Mouse (Mus musculus) forebrain, embryonic 12.5 days (tissue): ENCODE data around the gene U2af1l4. TPM values are rescaled to one million over a fixed set of nuclear protein-coding genes. Genes with fewer than 3 reads are reported as not detected.
A peak's percentile ranks its signal among the peaks of the same experiment; 100 is the strongest.

ENCODE experiments used
- ATAC-seq: fragments of 200-750 bp; cut with Nextera tagmentation; 2 replicates; pipeline ENCODE4 v1.8.0; 2017; ENCODE audit warnings: moderate TSS enrichment; ENCODE audit not compliant: low FRiP score
- H3K27ac ChIP-seq: fragments of 300-500 bp; sonication (generic); 2 replicates; pipeline ENCODE4 v1.5.1; 2016; ENCODE audit warnings: mild to moderate bottlenecking
- H3K27me3 ChIP-seq: fragments of 300-500 bp; sonication (generic); 2 replicates; pipeline ENCODE4 v1.6.1; 2016; ENCODE audit warnings: mild to moderate bottlenecking
- H3K36me3 ChIP-seq: fragments of 300-500 bp; sonication (generic); replicated peaks from 2 replicates; pipeline ENCODE4 v1.6.1; 2016; ENCODE audit warnings: mild to moderate bottlenecking
- H3K4me1 ChIP-seq: fragments of 300-500 bp; sonication (generic); 2 replicates; pipeline ENCODE4 v1.6.1; 2016
- H3K4me2 ChIP-seq: fragments of 300-500 bp; sonication (generic); 2 replicates; pipeline ENCODE4 v1.6.1; 2016; ENCODE audit warnings: mild to moderate bottlenecking, moderate library complexity
- H3K4me3 ChIP-seq: fragments of 300-500 bp; sonication (generic); replicated peaks from 2 replicates; pipeline ENCODE4 v1.5.1; 2016; ENCODE audit warnings: mild to moderate bottlenecking
- H3K9ac ChIP-seq: fragments of 300-500 bp; sonication (generic); 2 replicates; pipeline ENCODE4 v1.6.1; 2016; ENCODE audit warnings: mild to moderate bottlenecking
- H3K9me3 ChIP-seq: fragments of 300-500 bp; sonication (generic); 2 replicates; pipeline ENCODE4 v1.6.1; 2016
- WGBS: fragments of 180-500 bp; shearing (Covaris S2); methylation state at CpG from one replicate; pipeline ENCODE4 v1.1.7; 2016; 5-methylcytosine and 5-hydroxymethylcytosine counted together
- polyA plus RNA-seq: library from polyadenylated mRNA; unstranded; fragments of >200 nt; fragmentation: Nextera tagmentation; extraction: Ambion mirVana; gene quantifications from 2 replicates; pipeline ENCODE4 v1.2.1, GENCODE M21; 2016

Gene U2af1l4
- polyA plus RNA-seq, 1 experiment from 2014 or later = 95.7 TPM

DNA sequence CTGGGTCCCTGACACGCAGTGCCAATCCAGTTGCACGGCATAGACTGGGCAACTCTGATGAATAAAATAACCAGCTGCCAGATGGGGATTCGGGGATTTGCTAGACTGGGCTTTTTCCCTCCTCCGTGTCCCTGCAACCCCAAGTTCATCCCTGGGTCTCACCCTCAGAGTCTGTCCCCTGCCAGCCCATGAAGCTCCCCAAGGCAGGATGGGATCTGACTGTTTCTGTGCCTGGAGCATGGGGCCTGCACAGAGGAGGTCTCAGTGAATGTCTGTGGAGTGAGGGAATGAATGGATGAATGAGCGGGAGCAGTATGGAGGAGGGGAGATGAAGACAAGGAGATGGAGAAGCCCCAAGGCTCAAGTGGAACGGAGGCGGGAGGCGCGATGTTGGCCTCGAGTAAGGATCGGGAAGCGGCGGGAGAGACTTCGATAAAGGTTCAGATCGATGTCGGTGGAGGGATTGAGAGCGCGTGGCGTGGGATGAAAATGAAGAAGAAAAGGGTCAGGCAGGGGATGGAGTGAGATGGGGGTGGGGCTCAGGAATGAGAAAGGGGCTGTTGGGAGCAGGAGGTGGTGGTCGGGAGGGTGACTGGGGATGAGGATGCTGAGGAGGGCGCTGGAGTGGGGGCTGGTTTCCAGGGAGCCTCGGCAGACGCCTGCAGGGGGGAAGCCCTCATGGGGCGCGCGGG, 29.0 kb upstream of the U2af1l4 start:
- peaks cover 39% of the 10 kb centered on the region for H3K4me1 ChIP-seq
- H3K4me2 ChIP-seq = peak overlapping the region; percentile 81
- 4% methylated on average over 24 of the region's 26 CpGs for WGBS
- peak; percentile 53 for ATAC-seq
- H3K27ac ChIP-seq = peak overlapping the region; percentile 87
- H3K36me3 ChIP-seq = peaks cover 46% of the 10 kb centered on the region
- no peaks in the 10 kb centered on the region for H3K27me3 ChIP-seq
- H3K9me3 ChIP-seq = no peaks in the 10 kb centered on the region
- peak overlapping the region; percentile 90 for H3K9ac ChIP-seq
- peak overlapping the region; percentile 71 for H3K4me3 ChIP-seq

DNA sequence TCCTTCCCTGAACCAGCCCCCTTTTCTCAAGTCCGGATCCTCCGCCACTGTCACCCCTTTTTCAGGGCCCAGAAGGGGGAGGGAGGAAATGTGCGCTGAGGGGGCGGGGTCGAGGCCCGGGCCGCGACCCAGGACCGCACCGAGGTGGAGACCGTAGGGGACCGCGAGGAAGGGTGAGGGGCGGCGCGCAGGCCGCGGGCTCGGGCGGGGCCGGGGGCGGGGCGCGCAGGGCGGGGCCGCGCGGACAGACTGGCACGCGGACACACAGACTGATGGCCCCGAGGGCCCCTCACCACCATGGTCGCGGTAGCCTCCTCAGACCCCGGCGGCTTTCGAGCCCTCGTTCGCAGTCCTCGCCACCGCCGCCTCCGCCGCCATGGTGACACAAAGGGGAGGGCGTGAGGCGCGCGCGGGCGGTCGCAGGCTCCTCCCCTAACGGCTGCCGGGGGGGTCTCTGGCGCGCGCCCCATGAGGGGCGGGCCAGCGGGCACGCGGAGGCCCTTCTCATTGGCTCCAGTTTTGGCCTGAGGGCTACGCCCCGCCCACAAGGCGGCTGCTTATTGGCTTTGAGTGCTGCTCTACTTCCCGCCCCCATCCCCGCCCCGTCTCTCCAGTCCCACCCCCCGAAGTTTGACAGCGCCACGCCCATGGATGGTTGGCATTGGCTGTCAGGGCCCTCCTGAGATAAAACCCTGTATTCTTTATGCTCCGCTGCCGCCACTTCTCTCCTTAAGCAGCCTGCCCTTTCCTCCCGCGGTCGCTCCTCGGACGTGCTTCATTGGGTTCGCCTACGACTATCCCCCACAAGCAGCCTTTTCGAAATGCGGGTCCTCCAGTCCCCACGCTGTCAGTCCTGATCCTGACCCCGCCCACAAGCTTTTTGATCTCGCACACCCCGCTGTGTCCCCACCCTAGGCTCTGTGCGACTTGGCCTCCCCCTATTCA, 28.2 kb upstream of the U2af1l4 start, which contains the start of gene Arhgap33:
Arhgap33 (minus strand) TSS at position 428 of the 945 bp plus-strand sequence.
- H3K9me3 ChIP-seq = no peaks in the 10 kb centered on the region
- peaks cover 39% of the 10 kb centered on the region for H3K4me1 ChIP-seq
- no peaks in the 10 kb centered on the region for H3K27me3 ChIP-seq
- H3K27ac ChIP-seq = peak within 1 kb of the TSS; percentile 90
- peaks cover 46% of the 10 kb centered on the region for H3K36me3 ChIP-seq
- WGBS = 1% methylated on average over 47 of the region's 84 CpGs
- peak within 1 kb of the TSS; percentile 90 for H3K9ac ChIP-seq
- H3K4me2 ChIP-seq = peak within 1 kb of the TSS; percentile 81
- peak; percentile 93 for ATAC-seq
- peak within 1 kb of the TSS; percentile 71 for H3K4me3 ChIP-seq

DNA sequence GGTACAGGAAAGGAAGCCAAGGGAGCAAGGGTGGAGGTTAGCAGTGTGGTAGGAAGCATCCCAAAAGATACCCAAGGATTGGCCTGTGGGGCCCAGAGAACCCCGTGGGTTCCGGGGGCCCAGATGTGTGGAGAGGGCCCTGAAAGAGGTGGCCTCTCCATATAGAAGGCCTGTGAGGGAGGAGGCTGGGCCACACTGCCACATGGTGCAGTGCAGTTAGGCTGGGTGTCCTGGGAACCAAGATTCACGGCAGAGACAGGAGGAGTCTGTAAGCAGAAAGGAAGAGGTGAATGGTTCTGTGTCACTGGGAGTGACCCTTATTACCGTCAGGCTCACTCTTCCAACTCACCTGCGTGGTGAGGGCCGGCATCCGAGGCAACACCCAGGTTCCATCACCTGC, 22.5 kb upstream of the U2af1l4 start:
- no peak overlapping the region for H3K4me2 ChIP-seq
- no peaks in the 10 kb centered on the region for H3K27me3 ChIP-seq
- no peak for ATAC-seq
- no peak overlapping the region for H3K27ac ChIP-seq
- H3K36me3 ChIP-seq = peaks cover 49% of the 10 kb centered on the region
- 88% methylated on average over 7 of the region's 7 CpGs for WGBS
- peaks cover 5% of the 10 kb centered on the region for H3K4me1 ChIP-seq
- H3K9me3 ChIP-seq = no peaks in the 10 kb centered on the region
- H3K9ac ChIP-seq = no peak overlapping the region
- H3K4me3 ChIP-seq = no peak overlapping the region

DNA sequence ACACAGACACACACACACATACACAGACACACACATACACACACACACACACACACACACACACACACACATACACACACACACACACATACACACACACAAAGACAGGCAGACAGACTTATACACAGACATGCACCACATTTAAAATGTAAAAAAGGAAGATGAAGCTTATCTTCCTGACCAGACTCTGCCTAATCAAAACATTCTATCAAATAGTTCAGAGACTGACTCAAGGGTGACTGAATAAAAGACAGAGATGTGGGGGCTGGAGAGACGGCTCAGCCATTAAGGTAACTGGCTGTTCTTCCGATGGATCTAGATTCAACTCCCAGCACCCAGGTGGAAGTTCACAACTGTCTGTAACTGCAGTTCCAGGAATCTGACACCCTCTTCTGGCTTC, 18.8 kb upstream of the U2af1l4 start:
- no peak for ATAC-seq
- Histone ChIP-seq H3K36me3 (peaks cover 64% of the 10 kb centered on the region), H3K27ac (no peak overlapping the region), H3K27me3 (no peaks in the 10 kb centered on the region), H3K9ac (no peak overlapping the region), H3K4me3 (no peak overlapping the region), H3K9me3 (no peaks in the 10 kb centered on the region), H3K4me2 (no peak overlapping the region), H3K4me1 (no peaks in the 10 kb centered on the region)
- WGBS = 95% methylated on average over 2 of the region's 2 CpGs

DNA sequence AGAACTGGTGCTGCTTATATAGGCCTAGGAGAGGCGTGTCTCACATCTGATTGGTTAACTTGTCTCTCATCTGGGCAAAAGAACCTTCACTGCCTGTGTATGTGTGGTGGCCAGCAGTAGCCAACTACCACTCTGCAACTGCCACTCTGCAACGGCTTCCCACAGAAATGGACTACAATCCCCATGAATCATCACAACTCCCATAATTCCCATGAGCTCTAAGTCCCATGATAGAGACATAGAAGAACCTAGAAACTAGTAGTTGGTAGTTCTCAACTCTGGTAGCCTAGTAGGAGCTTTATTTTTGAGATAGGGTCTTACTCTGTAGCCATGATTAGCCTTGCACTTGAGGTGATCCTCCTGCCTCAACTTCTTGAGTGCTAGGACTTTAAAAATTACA, 13.2 kb upstream of the U2af1l4 start:
- ATAC-seq = no peak
- Histone ChIP-seq H3K36me3 (peaks cover 38% of the 10 kb centered on the region), H3K27me3 (no peaks in the 10 kb centered on the region), H3K4me1 (peaks cover 23% of the 10 kb centered on the region), H3K4me3 (no peak overlapping the region), H3K4me2 (no peak overlapping the region), H3K9me3 (no peaks in the 10 kb centered on the region), H3K9ac (no peak overlapping the region), H3K27ac (no peak overlapping the region)
- 92% methylated on average over 2 of the region's 2 CpGs for WGBS

DNA sequence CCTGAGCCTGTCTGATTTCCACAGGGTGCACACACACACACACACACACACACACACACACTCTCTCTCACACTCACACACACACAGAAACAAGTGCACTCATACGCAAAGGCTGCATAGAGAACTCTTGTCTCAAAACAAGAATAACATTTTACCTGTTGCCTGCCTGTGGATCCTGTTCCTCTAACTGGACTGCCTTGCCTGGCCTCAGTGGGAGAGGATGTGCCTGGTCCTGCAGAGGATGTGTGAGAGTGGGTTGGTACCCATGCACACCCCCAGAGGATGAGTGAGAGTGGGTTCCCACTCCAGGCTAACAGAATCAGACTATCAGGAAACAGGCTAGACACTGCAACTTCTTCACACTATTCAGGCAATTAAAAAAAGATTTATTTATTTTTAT, 12.5 kb upstream of the U2af1l4 start:
- Histone ChIP-seq H3K4me3 (no peak overlapping the region), H3K9ac (no peak overlapping the region), H3K27ac (no peak overlapping the region), H3K36me3 (peaks cover 41% of the 10 kb centered on the region), H3K4me2 (no peak overlapping the region), H3K9me3 (no peaks in the 10 kb centered on the region), H3K4me1 (peaks cover 23% of the 10 kb centered on the region), H3K27me3 (no peaks in the 10 kb centered on the region)
- ATAC-seq = no peak
- 95% methylated on average over 1 of the region's 1 CpGs for WGBS

DNA sequence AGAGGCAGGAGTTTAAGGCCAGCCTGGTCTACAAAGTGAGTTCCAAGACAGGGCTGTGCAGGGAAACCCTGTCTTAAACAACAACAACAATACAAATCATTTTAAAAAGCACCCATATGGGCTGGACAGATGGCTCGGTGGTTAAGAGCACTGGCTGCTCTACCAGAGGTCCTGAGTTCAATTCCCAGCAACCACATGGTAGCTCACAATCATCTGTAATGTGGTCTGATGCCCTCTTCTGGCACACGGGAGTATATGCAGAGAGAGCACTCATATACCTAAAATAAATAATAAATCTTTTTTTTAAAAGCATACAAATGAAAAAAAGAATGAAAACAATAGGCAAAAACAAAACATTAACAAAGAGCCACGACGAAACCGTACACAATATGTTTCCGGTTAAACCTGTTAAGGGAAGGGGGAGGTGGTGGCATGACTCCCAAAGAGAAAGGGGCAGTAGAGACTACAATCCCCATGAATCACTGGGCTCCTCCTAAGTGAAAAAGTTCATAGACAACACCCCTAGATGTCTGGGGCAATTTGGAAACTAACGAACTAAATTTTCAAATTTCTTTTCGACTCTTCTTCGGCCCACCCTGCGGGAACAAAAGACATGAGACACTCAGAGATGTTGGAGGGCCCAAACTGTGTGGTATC, 11.5 kb upstream of the U2af1l4 start:
- ATAC-seq = peak; percentile 69
- Histone ChIP-seq H3K4me2 (peak overlapping the region; percentile 92), H3K27ac (peak overlapping the region; percentile 95), H3K4me1 (peaks cover 23% of the 10 kb centered on the region), H3K9me3 (no peaks in the 10 kb centered on the region), H3K9ac (peak overlapping the region; percentile 69), H3K27me3 (no peaks in the 10 kb centered on the region), H3K4me3 (peak overlapping the region; percentile 65), H3K36me3 (peaks cover 42% of the 10 kb centered on the region)
- WGBS = 2% methylated on average over 10 of the region's 10 CpGs

DNA sequence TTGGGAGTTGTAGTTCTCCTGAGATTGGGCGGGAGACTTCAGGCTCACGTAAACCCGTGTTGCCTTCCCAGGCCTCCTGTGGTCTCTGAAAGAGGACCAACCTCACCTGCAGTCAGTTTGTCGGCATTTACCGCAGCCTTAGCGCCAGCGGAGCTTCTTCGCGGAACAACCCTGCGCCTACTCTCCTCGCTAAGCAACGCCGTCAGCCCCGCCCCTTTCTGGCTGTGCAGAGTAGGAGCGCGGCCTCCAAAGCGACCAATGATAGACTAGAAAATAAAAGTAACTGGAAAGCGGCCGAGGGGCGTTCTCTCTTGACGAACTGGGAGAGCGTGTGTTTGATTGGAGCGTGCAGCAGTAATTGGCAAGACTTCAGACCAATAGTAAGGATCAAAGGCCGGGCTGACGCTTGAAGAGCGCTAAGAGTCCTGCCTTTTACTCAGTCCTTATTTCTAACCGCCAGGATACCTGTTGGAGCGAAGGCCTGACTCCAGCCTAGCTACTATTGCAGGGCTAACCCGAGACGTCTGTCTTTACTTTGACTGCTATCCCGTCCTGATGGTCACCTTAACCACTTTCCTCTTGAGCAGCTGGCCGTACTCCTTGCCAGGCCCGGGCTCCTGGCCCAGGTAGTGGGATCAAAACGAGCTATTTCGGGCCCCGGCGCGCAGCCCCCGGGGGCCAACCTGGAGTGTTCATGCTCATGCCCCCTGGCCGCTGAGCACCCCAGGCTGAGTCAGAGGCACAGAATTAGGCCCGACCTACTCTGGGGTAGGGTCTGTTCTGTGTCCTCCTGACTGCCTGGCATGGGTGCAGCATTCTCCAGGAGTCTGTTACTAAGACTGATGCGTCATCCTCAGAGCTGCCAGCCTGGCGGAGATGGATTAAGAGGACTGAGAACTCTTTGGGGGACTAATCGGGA, 10.7 kb upstream of the U2af1l4 start, which contains the start of the genes Hspb6 and Proser3:
Hspb6 (plus strand) TSS at position 77 of the 919 bp plus-strand sequence.
Proser3 (minus strand) TSS at position 198 of the 919 bp plus-strand sequence.
- Histone ChIP-seq H3K36me3 (peaks cover 50% of the 10 kb centered on the region), H3K4me3 (peak within 1 kb of the TSS; percentile 65), H3K4me1 (peaks cover 23% of the 10 kb centered on the region), H3K9ac (peak within 1 kb of the TSS; percentile 69), H3K27me3 (no peaks in the 10 kb centered on the region), H3K9me3 (no peaks in the 10 kb centered on the region), H3K27ac (peak within 1 kb of the TSS; percentile 95), H3K4me2 (peak within 1 kb of the TSS; percentile 92)
- WGBS = under 1% methylated on average over 44 of the region's 44 CpGs
- ATAC-seq = peak; percentile 96

DNA sequence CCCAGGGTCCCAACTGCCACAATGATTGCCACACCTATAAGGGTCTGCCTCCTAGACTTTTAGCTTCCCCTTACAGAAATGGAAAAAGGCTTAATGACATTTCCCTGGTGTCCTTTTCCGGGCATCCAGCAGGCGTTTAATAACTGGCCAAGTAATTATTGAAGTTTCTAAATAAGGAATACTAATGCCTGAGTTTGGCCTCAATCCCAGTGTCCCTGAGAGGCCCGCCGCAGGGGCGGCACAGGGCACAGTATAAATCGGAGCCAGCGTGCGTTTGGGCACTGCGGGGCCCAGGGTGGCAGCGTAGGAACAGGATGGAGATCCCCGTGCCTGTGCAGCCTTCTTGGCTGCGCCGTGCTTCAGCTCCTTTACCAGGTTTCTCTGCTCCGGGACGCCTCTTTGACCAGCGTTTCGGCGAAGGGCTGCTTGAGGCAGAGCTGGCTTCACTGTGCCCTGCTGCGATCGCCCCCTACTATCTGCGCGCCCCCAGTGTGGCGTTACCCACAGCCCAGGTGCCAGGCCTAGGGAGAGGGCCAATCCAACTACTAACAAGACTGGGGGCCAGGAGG, 10.0 kb upstream of the U2af1l4 start:
- no peak for ATAC-seq
- H3K36me3 ChIP-seq = peaks cover 52% of the 10 kb centered on the region
- peak overlapping the region; percentile 65 for H3K9ac ChIP-seq
- peak overlapping the region; percentile 65 for H3K4me3 ChIP-seq
- H3K27ac ChIP-seq = peak overlapping the region; percentile 95
- H3K27me3 ChIP-seq = no peaks in the 10 kb centered on the region
- peaks cover 27% of the 10 kb centered on the region for H3K4me1 ChIP-seq
- H3K9me3 ChIP-seq = no peaks in the 10 kb centered on the region
- H3K4me2 ChIP-seq = peak overlapping the region; percentile 92
- 10% methylated on average over 23 of the region's 23 CpGs for WGBS

DNA sequence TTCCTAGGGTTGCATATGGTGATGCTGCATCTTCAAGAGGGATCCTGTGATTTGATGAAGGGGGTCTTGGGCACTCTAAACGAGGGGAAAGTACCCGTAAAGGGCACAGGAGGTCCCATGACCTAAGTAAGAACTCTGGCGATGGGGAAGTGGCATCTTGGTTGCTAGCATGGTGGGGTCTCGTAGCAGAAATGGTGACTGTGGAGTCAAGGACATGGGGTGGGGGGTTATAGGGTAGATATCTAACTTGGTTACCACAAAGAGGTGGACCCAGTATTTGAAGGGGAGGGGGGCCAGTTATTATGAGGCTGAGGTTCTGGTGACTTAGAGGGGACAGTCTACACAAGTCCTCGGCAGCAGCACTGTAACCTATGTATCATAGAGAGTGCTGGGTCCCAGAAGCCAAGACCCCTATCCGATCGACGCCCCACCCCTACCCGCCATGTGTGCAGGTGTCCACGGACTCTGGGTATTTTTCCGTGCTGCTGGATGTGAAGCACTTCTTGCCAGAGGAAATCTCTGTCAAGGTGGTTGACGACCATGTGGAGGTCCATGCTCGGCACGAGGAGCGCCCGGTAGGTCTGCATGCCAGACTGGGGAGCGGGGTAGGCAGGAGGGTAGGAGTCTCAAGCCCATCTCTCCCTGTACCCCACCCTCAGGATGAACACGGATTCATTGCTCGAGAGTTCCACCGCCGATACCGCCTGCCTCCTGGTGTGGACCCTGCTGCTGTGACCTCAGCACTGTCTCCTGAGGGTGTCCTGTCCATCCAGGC, 9.1 kb upstream of the U2af1l4 start:
- Histone ChIP-seq H3K4me1 (peaks cover 36% of the 10 kb centered on the region), H3K4me2 (peak overlapping the region; percentile 92), H3K36me3 (peaks cover 44% of the 10 kb centered on the region), H3K27me3 (no peaks in the 10 kb centered on the region), H3K9ac (peak overlapping the region; percentile 65; the same call in 1 of the 2 replicates), H3K4me3 (peak overlapping the region; percentile 65; the same call in 1 of the 2 replicates), H3K9me3 (no peaks in the 10 kb centered on the region), H3K27ac (no peak overlapping the region)
- ATAC-seq = no peak
- WGBS = 86% methylated on average over 22 of the region's 22 CpGs
